Mouse (Mus musculus) T-cell, adult 2 months (primary cell): ENCODE data around the gene Acvr1b.

Experiments used
- DNase-seq: peaks from one replicate; pipeline ENCODE4 v3.0.0; 2022; ENCODE audit warnings: low spot score

Gene Acvr1b

GRCm38 (mm10) chr15:101250220-101250800 lies 76.4 kb downstream of the Acvr1b start:
- peak; percentile 37 for DNase-seq

- no peak for DNase-seq
These were observed 78.1 kb downstream of the Acvr1b start for GRCm38 (mm10) chr15:101251930-101252329.

GRCm38 (mm10) chr15:101252614-101253013 lies 78.7 kb downstream of the Acvr1b start:
- DNase-seq: no peak

- no peak for DNase-seq
These were observed 79.7 kb downstream of the Acvr1b start for GRCm38 (mm10) chr15:101253563-101253885.

- peak; percentile 82 for DNase-seq
These were observed 80.3 kb downstream of the Acvr1b start, which contains the start of gene Nr4a1 for GRCm38 (mm10) chr15:101253886-101254795. Gene Nr4a1 (plus strand): TSS chr15:101254269.

GRCm38 (mm10) chr15:101255842-101256462 lies 82.1 kb downstream of the Acvr1b start:
- no peak for DNase-seq

- no peak for DNase-seq
These were observed 82.8 kb downstream of the Acvr1b start for GRCm38 (mm10) chr15:101256463-101257206.

- DNase-seq: peak; percentile 92
These were observed 84.6 kb downstream of the Acvr1b start for GRCm38 (mm10) chr15:101258420-101258819.

- DNase-seq: no peak
These were observed 86.1 kb downstream of the Acvr1b start for GRCm38 (mm10) chr15:101259922-101260321.

GRCm38 (mm10) chr15:101260387-101260786 lies 86.5 kb downstream of the Acvr1b start:
- no peak for DNase-seq

- DNase-seq: no peak
These were observed 87.2 kb downstream of the Acvr1b start for GRCm38 (mm10) chr15:101260874-101261622.

- no peak for DNase-seq
These were observed 88.6 kb downstream of the Acvr1b start for GRCm38 (mm10) chr15:101262502-101262901.
